Mouse (Mus musculus): ENCODE data around the gene Tspan14. TPM values are rescaled to one million over a fixed set of nuclear protein-coding genes. Genes with fewer than 3 reads are reported as not detected.

Tspan14 gene
- polyA plus RNA-seq (2021): 59.0 TPM

DNA sequence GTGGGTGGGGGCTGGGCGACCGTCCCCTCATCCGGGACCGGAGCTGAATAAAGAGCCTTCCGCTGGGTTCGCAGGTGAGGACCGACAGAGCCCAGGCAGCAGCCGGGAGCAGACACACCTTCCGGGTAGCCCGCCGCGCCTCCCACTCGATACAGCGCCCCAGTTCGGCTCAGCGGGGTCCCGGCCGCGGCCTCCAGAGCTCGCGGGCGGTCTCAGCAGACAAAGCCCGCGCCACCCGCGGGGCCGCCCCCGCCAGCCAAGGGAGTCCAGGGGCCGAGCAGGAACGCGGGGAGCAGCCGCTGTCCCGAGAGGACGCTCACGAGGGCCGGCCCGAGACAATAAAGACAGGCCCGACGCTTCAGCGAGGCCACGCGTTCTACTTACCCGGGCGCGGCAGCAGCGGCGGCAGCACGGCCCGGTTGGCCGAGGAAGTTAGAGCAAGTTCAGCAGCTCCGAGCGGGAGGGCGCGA lies at the start of gene Tspan14:
Gene Tspan14, minus strand, starts transcription at position 416 of the 470 bp plus-strand sequence.
- DNase-seq (ENCODE audit: low read depth, low spot score) (no peak), ATAC-seq (peak; percentile 32)
- in situ Hi-C loops (cut with MboI; ENCODE audit: low pct_unique_long_range_greater_than_20kb): no loop called here
- TF ChIP-seq CTCF (IDR thresholded peaks at IDR 0.05): no peak
- H3K27me3 ChIP-seq: no peaks in the 10 kb centered on the region
- CTCF ChIA-PET: interaction anchor here (0.8 to 1.8 kb wide), 3 partner anchors 9 to 17 kb away, joined by 3 to 7 read pairs (median 4); no protein-coding TSS in a partner anchor
- POLR2A ChIA-PET: interaction anchor here (1.0 to 3.8 kb wide), 3 partner anchors 9 to 48 kb away, joined by 3 to 18 read pairs (median 12); no protein-coding TSS in a partner anchor

DNA sequence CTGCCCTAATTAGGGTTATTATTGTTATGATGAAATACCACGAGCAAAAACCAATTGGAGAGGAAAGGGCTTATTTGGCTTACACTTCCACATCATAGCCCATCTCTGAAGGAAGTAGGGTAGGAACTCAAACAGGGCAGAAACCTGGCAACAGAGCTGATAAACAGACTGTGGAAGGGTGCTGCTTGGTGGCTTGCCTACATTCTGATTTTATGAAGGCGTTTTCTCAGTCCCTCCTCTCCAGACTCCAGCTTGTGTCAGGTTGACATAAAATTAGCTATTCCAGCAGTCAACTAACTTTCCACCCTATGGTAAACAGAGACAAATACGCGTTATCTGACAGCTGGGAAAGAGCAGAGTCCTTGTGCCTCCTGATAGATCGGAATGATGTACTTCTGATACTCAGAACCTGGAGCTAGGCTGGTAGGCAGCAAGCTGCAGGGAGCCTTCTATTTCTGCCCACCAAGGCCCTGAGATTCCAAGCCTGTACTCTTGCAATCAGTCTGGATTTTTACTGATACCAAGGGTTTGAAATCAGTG lies 48.2 kb upstream of the Tspan14 start:
- no peaks in the 10 kb centered on the region for H3K27me3 ChIP-seq
- ChIA-PET POLR2A (no interaction called here), CTCF (interaction anchor here (1.0 kb wide), 1 partner anchor 21 kb away, joined by 3 read pairs; no protein-coding TSS in a partner anchor)
- DNase-seq (ENCODE audit: low read depth, low spot score): no peak
- in situ Hi-C loops (cut with MboI; ENCODE audit: low pct_unique_long_range_greater_than_20kb): no loop called here
- no peak for TF ChIP-seq CTCF (IDR thresholded peaks at IDR 0.05)
- ATAC-seq: no peak

- no peak for DNase-seq (ENCODE audit: low read depth, low spot score)
- ATAC-seq: no peak
- POLR2A ChIA-PET: no interaction called here
- in situ Hi-C loops (cut with MboI; ENCODE audit: low pct_unique_long_range_greater_than_20kb): no loop called here
- H3K27me3 ChIP-seq: no peaks in the 10 kb centered on the region
- no peak for TF ChIP-seq CTCF (IDR thresholded peaks at IDR 0.05)
- CTCF ChIA-PET: interaction anchor here (1.3 kb wide), 1 partner anchor 17 kb away, joined by 3 read pairs; no protein-coding TSS in a partner anchor
Measured at GRCm38 (mm10) chr14:41013630-41014613, 47.3 kb upstream of the Tspan14 start, which contains the start of gene Fam213a. Fam213a (minus strand) TSS chr14:41013788.

DNA sequence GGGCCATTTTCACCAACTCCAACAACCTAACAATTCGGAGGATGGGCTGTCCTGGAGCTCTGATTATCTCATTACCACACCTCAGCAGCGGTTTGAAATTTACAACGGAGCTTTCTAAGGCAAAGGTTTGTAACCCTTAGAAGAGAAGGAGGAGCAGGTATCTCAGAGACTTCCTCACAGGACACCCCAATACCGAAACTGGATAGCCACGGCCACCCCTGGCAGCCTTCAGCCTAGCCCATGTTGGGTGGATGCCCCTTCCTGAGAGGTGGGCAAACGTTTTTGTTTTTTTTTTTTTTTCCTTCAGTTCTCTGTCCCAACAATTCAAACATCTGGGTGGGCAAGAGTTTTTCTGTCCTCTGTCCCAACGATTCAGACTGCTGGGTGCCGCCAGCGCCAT lies 46.5 kb upstream of the Tspan14 start:
- ATAC-seq (no peak), DNase-seq (ENCODE audit: low read depth, low spot score) (no peak)
- TF ChIP-seq CTCF (IDR thresholded peaks at IDR 0.05): no peak
- POLR2A ChIA-PET: no interaction called here
- H3K27me3 ChIP-seq: no peaks in the 10 kb centered on the region
- CTCF ChIA-PET: interaction anchor here (1.3 kb wide), 2 partner anchors 17 to 96 kb away, joined by 3 read pairs; no protein-coding TSS in a partner anchor
- in situ Hi-C loops (cut with MboI; ENCODE audit: low pct_unique_long_range_greater_than_20kb): no loop called here

DNA sequence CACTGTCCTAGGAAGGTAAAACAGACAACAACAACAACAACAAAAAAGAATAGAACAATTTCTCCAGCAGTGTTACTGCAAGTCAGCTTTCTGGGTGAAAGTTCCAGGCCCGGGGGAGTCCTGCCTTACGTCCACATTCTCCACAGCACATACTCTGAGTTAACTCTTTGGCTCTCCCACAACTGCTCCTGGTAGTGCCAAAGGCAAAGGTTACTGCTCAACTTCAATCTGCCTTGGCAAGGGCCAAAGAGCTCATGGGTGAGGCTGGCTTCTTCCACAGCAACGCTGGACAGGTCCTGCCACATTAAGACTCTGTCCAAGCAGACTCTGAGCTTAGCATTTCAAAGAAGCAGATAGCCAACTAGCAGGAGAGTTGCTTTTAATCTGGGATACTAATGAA lies 45.3 kb upstream of the Tspan14 start:
- H3K27me3 ChIP-seq: no peaks in the 10 kb centered on the region
- POLR2A ChIA-PET: interaction anchor here (0.7 kb wide), 1 partner anchor 18 kb away, joined by 3 read pairs; no protein-coding TSS in a partner anchor
- in situ Hi-C loops (cut with MboI; ENCODE audit: low pct_unique_long_range_greater_than_20kb): no loop called here
- DNase-seq (ENCODE audit: low read depth, low spot score) (no peak), ATAC-seq (no peak)
- CTCF ChIA-PET: interaction anchor here (1.0 to 1.3 kb wide), 3 partner anchors 19 to 94 kb away, joined by 3 read pairs; no protein-coding TSS in a partner anchor
- no peak for TF ChIP-seq CTCF (IDR thresholded peaks at IDR 0.05)

DNA sequence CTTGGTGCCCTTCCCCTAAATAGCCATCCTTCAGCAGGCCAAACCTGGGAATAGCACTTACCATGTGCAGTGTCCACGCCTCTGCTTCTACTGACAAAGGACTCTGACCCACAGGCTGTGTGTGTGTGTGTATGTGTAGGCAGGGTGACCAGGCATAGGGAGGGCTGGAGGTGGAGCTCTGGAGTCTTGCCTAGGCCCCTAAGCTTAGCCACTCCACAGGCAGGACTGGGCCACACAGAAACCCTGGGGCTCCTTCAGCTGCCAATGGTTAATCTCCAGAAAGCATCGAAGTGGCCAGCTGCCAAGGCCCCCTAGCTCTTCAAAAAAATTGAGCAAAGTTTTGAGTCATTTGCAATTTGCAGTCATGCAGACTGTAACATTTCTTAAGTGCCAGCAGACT lies 41.5 kb upstream of the Tspan14 start:
- peak; percentile 100 for ATAC-seq

DNA sequence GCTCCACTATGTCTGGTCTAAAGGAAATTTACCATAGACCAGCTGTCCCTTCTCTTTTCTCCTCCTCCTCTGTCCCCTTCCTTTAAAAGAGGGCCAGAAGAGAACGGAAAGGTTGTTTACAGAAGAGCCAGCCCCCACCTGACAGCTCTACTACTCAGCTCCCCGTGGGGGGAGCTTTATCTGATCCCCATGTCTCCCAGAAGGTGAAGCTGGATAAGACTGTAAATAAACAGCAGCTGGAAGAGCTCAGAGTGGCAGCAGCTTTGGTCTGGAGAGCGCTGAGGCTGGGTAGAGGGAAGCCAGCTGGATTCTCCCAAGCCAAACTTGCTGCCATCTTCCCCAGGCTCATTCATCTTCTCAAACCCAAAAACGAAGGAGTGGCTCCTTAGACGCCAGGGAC lies 41.0 kb upstream of the Tspan14 start:
- POLR2A ChIA-PET: no interaction called here
- CTCF ChIA-PET: interaction anchor here (0.9 to 2.6 kb wide), 5 partner anchors 10 to 92 kb away, joined by 3 to 8 read pairs (median 4); no protein-coding TSS in a partner anchor
- no peak for ATAC-seq

More for the DNA sequence above, 41.5 kb upstream of the Tspan14 start:
- CTCF ChIA-PET: interaction anchor here (0.9 to 2.6 kb wide), 5 partner anchors 9 to 93 kb away, joined by 3 to 8 read pairs (median 4); no protein-coding TSS in a partner anchor
- in situ Hi-C loops (cut with MboI; ENCODE audit: low pct_unique_long_range_greater_than_20kb): no loop called here
- POLR2A ChIA-PET: no interaction called here
- no peak for TF ChIP-seq CTCF (IDR thresholded peaks at IDR 0.05)
- peak; percentile 90 for DNase-seq (ENCODE audit: low read depth, low spot score)
- H3K27me3 ChIP-seq: no peaks in the 10 kb centered on the region

GRCm38 (mm10) chr14:41006899-41007298 lies 40.3 kb upstream of the Tspan14 start:
- ATAC-seq (no peak), DNase-seq (ENCODE audit: low read depth, low spot score) (no peak)
- TF ChIP-seq CTCF (IDR thresholded peaks at IDR 0.05): no peak
- in situ Hi-C loops (cut with MboI; ENCODE audit: low pct_unique_long_range_greater_than_20kb): no loop called here
- ChIA-PET POLR2A (no interaction called here), CTCF (no interaction called here)
- H3K27me3 ChIP-seq: no peaks in the 10 kb centered on the region

More for the DNA sequence above, 41.0 kb upstream of the Tspan14 start:
- in situ Hi-C loops (cut with MboI; ENCODE audit: low pct_unique_long_range_greater_than_20kb): no loop called here
- H3K27me3 ChIP-seq: no peaks in the 10 kb centered on the region
- DNase-seq (ENCODE audit: low read depth, low spot score): no peak
- TF ChIP-seq CTCF (IDR thresholded peaks at IDR 0.05): no peak

GRCm38 (mm10) chr14:41006263-41006662 lies 39.7 kb upstream of the Tspan14 start:
- H3K27me3 ChIP-seq: no peaks in the 10 kb centered on the region
- DNase-seq (ENCODE audit: low read depth, low spot score) (no peak), ATAC-seq (no peak)
- no peak for TF ChIP-seq CTCF (IDR thresholded peaks at IDR 0.05)
- in situ Hi-C loops (cut with MboI; ENCODE audit: low pct_unique_long_range_greater_than_20kb): no loop called here
- CTCF ChIA-PET: no interaction called here
- POLR2A ChIA-PET: no interaction called here

- ATAC-seq (no peak), DNase-seq (ENCODE audit: low read depth, low spot score) (no peak)
- CTCF ChIA-PET: no interaction called here
- in situ Hi-C loops (cut with MboI; ENCODE audit: low pct_unique_long_range_greater_than_20kb): no loop called here
- POLR2A ChIA-PET: no interaction called here
- TF ChIP-seq CTCF (IDR thresholded peaks at IDR 0.05): no peak
- H3K27me3 ChIP-seq: no peaks in the 10 kb centered on the region
Measured at GRCm38 (mm10) chr14:41005716-41006115, 39.1 kb upstream of the Tspan14 start.
